In genomic region chr3:105785865-105786264, GRCm38 (mm10) we compare ENCODE assay signal across 28 mouse cellular contexts. TPM values are rescaled to one million over a fixed set of nuclear protein-coding genes. Genes with fewer than 3 reads are reported as not detected.
A peak's percentile ranks its signal among the peaks of the same experiment; 100 is the strongest.
DNase-seq lines count a peak whose midpoint lies in the region; ATAC-seq and TF ChIP-seq lines count a peak whose summit lies in the region.
"Had no signal": no experiment of that assay in that cellular context is flagged by ENCODE, and none has a peak within 500 bp of the region (broad histone marks: within the 10 kb centered on the region; RNA-seq: fewer than 3 reads in every experiment).

No protein-coding gene starts in this region.

- no peaks in the 10 kb centered on the region for H3K27me3 ChIP-seq in liver, embryonic 14.5 days (ENCODE audit: control insufficient read depth, insufficient read depth, low read length)
- H3K27me3 ChIP-seq in MEL (ENCODE audit: control insufficient read depth in 1 of 2, insufficient read depth in 2 of 2, low read length in 2 of 2): no peaks in the 10 kb centered on the region
- H3K27me3 ChIP-seq in splenic B cell, adult 2 months (ENCODE audit: control insufficient read depth, insufficient read depth, low read length, poor library complexity, severe bottlenecking): no peaks in the 10 kb centered on the region
- H3K27me3 ChIP-seq: embryonic facial prominence, embryonic 13.5 days; hindbrain, embryonic 13.5 days; limb, embryonic 13.5 days; midbrain, embryonic 13.5 days; neural tube, embryonic 12.5 days had no signal

- no peak overlapping the region for H3K9ac ChIP-seq in liver, embryonic 14.5 days (replicated peaks)
- H3K9ac ChIP-seq in MEL (ENCODE audit: control insufficient read depth, low read depth, low read length, poor library complexity, severe bottlenecking): no peak overlapping the region
- H3K9ac ChIP-seq: embryonic facial prominence, embryonic 13.5 days; hindbrain, embryonic 13.5 days; limb, embryonic 13.5 days; midbrain, embryonic 13.5 days; neural tube, embryonic 12.5 days had no signal

- DNase-seq in liver, embryonic 14.5 days (ENCODE audit: low read depth in 3 of 3, low spot score in 3 of 3): no peak
- DNase-seq in liver (no peak), MEL (ENCODE audit: low read depth, low spot score) (peak; percentile 45)
- DNase-seq in splenic B cell, adult 2 months (ENCODE audit: low read depth, low spot score): peak; percentile 34
- DNase-seq in thymus, postnatal 10 days (ENCODE audit: low spot score in 2 of 2): no peak
- DNase-seq in gastrocnemius, adult 8-10 months (ENCODE audit: low spot score in 2 of 2): no peak
- DNase-seq: adrenal gland, postnatal 10 days; cerebellum, adult 18-20 months; cerebellum, postnatal 25 days; embryo, embryonic 11 days; gastrocnemius, postnatal 10 days; heart, adult 18-20 months; heart, postnatal 36 days; kidney, adult 9 months; kidney, postnatal 14 days; layer of hippocampus, adult 9-11 months; lung, adult 2 months; right cerebral cortex, postnatal 14 days; thymus, postnatal 36 days had no signal

- no peaks in the 10 kb centered on the region; the same call in none of the 2 replicates for H3K36me3 ChIP-seq in liver, embryonic 14.5 days (replicated peaks; ENCODE audit: control insufficient read depth, insufficient read depth, low read depth)
- peaks cover 9 to 14% of the 10 kb centered on the region in 2 experiments for H3K36me3 ChIP-seq in MEL (ENCODE audit: control insufficient read depth in 1 of 2, insufficient read depth in 2 of 2, low read length in 2 of 2)
- no peaks in the 10 kb centered on the region for H3K36me3 ChIP-seq in splenic B cell, adult 2 months (ENCODE audit: control insufficient read depth, insufficient read depth, low read length, poor library complexity, severe bottlenecking)
- H3K36me3 ChIP-seq: midbrain, embryonic 13.5 days had no signal

- no peak overlapping the region for H3K4me3 ChIP-seq in liver, embryonic 14.5 days (ENCODE audit: insufficient read depth in 1 of 2, low read depth in 2 of 2, low read length in 2 of 2)
- H3K4me3 ChIP-seq in MEL (ENCODE audit: control insufficient read depth in 1 of 2, insufficient read depth in 1 of 2, low read depth in 2 of 2, low read length in 2 of 2): no peak overlapping the region
- H3K4me3 ChIP-seq: embryonic facial prominence, embryonic 13.5 days; hindbrain, embryonic 13.5 days; limb, embryonic 13.5 days; midbrain, embryonic 13.5 days; neural tube, embryonic 12.5 days had no signal

- ATAC-seq in liver, embryonic 14.5 days (ENCODE audit: insufficient read depth): no peak
- ATAC-seq in CD4-positive, CD25-positive, alpha-beta regulatory T cell, adult 4 months: peak; percentile 35
- ATAC-seq: forebrain, embryonic 14.5 days; inflammation-experienced regulatory T-cells, adult 6 months; midbrain, embryonic 13.5 days had no signal

- peaks cover 40% of the 10 kb centered on the region for H3K79me2 ChIP-seq in MEL (ENCODE audit: control insufficient read depth, insufficient read depth, low read length, poor library complexity)

- no peaks in the 10 kb centered on the region for H3K9me3 ChIP-seq in liver, embryonic 14.5 days (ENCODE audit: control insufficient read depth, low read length)
- no peaks in the 10 kb centered on the region for H3K9me3 ChIP-seq in MEL (replicated peaks; ENCODE audit: insufficient read depth, low read length)
- H3K9me3 ChIP-seq: G1E; hindbrain, embryonic 13.5 days; neural tube, embryonic 12.5 days had no signal

- H3K4me2 ChIP-seq in liver, embryonic 14.5 days (ENCODE audit: low read depth): no peak overlapping the region
- H3K4me2 ChIP-seq: embryonic facial prominence, embryonic 13.5 days; hindbrain, embryonic 13.5 days; limb, embryonic 13.5 days; midbrain, embryonic 13.5 days; neural tube, embryonic 12.5 days had no signal

- TF ChIP-seq POLR2A in MEL (IDR thresholded peaks at IDR 0.05; ENCODE audit: control insufficient read depth in 1 of 2, insufficient read depth in 1 of 2, low read depth in 1 of 2, low read length in 2 of 2, poor library complexity in 1 of 2): no peak

- peak; percentile 44 for TF ChIP-seq CTCF in liver, embryonic 14.5 days (IDR thresholded peaks at IDR 0.05; ENCODE audit: low read depth)
- peak in 1 of 3 experiments; percentile 32; a peak in 1 of 6 replicates for TF ChIP-seq CTCF in MEL (IDR thresholded peaks at IDR 0.05 in 2 of 3, conservative IDR thresholded peaks at IDR 0.05 in 1 of 3; ENCODE audit: control insufficient read depth in 1 of 3, insufficient read depth in 1 of 3, low read depth in 2 of 3, low read length in 3 of 3, poor library complexity in 1 of 3, severe bottlenecking in 1 of 3)

- H3K27ac ChIP-seq in liver, embryonic 14.5 days: no peak overlapping the region
- H3K27ac ChIP-seq in MEL (ENCODE audit: control insufficient read depth, low read depth, low read length): no peak overlapping the region
- H3K27ac ChIP-seq: embryonic facial prominence, embryonic 13.5 days; hindbrain, embryonic 13.5 days; limb, embryonic 13.5 days; midbrain, embryonic 13.5 days; neural tube, embryonic 12.5 days had no signal

- no peak for TF ChIP-seq EP300 in liver, embryonic 14.5 days (IDR thresholded peaks at IDR 0.05; ENCODE audit: low read depth)
- TF ChIP-seq EP300 in MEL (IDR thresholded peaks at IDR 0.05; ENCODE audit: low read depth in 1 of 2, low read length in 2 of 2): no peak

- peaks cover 0 to 7% of the 10 kb centered on the region in 2 experiments; a peak in 2 of 4 replicates for H3K4me1 ChIP-seq in liver, embryonic 14.5 days (replicated peaks; ENCODE audit: control insufficient read depth in 2 of 2, insufficient read depth in 2 of 2, low read length in 1 of 2)
- peaks cover 3 to 5% of the 10 kb centered on the region in 2 experiments; a peak in 3 of 4 replicates for H3K4me1 ChIP-seq in MEL (ENCODE audit: control insufficient read depth in 1 of 2, insufficient read depth in 2 of 2, low read length in 2 of 2)
- H3K4me1 ChIP-seq: embryonic facial prominence, embryonic 13.5 days had no signal

- TF ChIP-seq RAD21 in MEL (IDR thresholded peaks at IDR 0.05; ENCODE audit: low read depth, low read length): peak; percentile 23

TF ChIP-seq in MEL, 35 proteins besides CTCF, POLR2A, EP300 and RAD21:
- TF ChIP-seq ZC3H11A (IDR thresholded peaks at IDR 0.05; ENCODE audit: low read depth, low read length) (no peak), HCFC1 (IDR thresholded peaks at IDR 0.05; ENCODE audit: low read depth, low read length) (no peak), USF1 (IDR thresholded peaks at IDR 0.05; ENCODE audit: low read depth, low read length) (no peak), SIN3A (IDR thresholded peaks at IDR 0.05; ENCODE audit: low read length) (no peak), POLR2AphosphoS5 (IDR thresholded peaks at IDR 0.05; ENCODE audit: borderline replicate concordance, low read depth, low read length) (no peak), POLR2AphosphoS2 (IDR thresholded peaks at IDR 0.05; ENCODE audit: low read length) (no peak), SMC3 (IDR thresholded peaks at IDR 0.05; ENCODE audit: low read depth, low read length) (no peak), USF2 (IDR thresholded peaks at IDR 0.05; ENCODE audit: borderline replicate concordance in 1 of 2, insufficient read depth in 1 of 2, low read depth in 1 of 2, low read length in 2 of 2) (no peak), ETS1 (IDR thresholded peaks at IDR 0.05; ENCODE audit: low read depth, low read length) (no peak), RCOR1 (IDR thresholded peaks at IDR 0.05; ENCODE audit: low read depth, low read length) (no peak), BHLHE40 (IDR thresholded peaks at IDR 0.05; ENCODE audit: borderline replicate concordance, low read depth, low read length) (no peak), MAX (IDR thresholded peaks at IDR 0.05; ENCODE audit: low read length) (no peak), TBP (IDR thresholded peaks at IDR 0.05; ENCODE audit: low read depth, low read length) (no peak), ZKSCAN1 (IDR thresholded peaks at IDR 0.05; ENCODE audit: low read depth, low read length) (no peak), MXI1 (IDR thresholded peaks at IDR 0.05; ENCODE audit: low read depth, low read length) (no peak)

RNA-seq across cellular contexts. Expression of gene Rap1a, which starts 15.3 kb away (rescaled TPM):
- polyA plus RNA-seq in liver, embryonic 14.5 days (2012; rRNA removed): 20.5 and 37.4 TPM in 2 replicates
- 81.3 and 86.2 TPM in 2 replicates for polyA plus RNA-seq in liver, embryonic 14.5 days (2014; fragmentation: Nextera tagmentation; extraction: Ambion mirVana)
- polyA plus RNA-seq in CD4-positive, CD25-positive, alpha-beta regulatory T cell, adult 4 months (2017; shearing (Covaris generic)): 100 to 1,000 TPM; 120 to 139 TPM
- 32.3 and 39.7 TPM in 2 replicates for total RNA-seq in MEL (2012; rRNA removed)
- polyA plus RNA-seq in MEL (2012; ENCODE audit: insufficient read depth in 1 of 2, insufficient read length in 2 of 2, low read depth in 1 of 2, low replicate concordance in 2 of 2, missing spikeins in 1 of 2): 10 to 100 TPM in 1 of 2 experiments, not detected in 1; 64.5 TPM
- 10 to 100 TPM; 86.6 to 93.8 (median 92.1) TPM for total RNA-seq in gastrocnemius, adult 8-10 months (2022)

Comparison
In these comparisons a context has a peak if more than half of its experiments do, and no peak if none do; other contexts are left out.
1. DNase-seq: peak in MEL (single experiment) and splenic B cell, adult 2 months (single experiment); none in liver, embryonic 14.5 days (0 of 3), liver (single experiment), thymus, postnatal 10 days (0 of 2) and gastrocnemius, adult 8-10 months (0 of 2).